Mouse (Mus musculus): Measurements from ENCODE around the gene Zfp503.
A peak's percentile ranks its signal among the peaks of the same experiment; 100 is the strongest.

The Zfp503 gene

DNA sequence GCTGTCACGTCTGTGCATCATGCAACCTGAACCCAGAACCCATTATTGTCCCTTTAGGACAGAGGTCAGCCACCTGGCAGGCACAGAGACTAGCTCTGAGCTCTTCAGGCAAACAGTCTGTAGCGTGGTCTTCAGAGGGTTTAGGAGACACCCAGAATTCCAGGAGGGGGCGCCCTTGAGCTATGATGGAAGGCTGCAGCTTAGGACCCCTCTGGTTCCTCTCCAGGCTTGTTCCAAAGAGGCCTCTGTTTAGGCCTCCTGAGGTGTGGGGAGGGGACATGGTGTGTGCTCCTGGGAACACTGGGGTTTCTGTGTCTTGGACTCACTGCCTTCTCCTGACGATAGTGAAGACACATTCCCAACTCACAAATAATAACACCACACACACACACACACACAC lies 20.4 kb downstream of the Zfp503 start:
- peak; percentile 42 for DNase-seq (ENCODE audit: low read depth)

GRCm38 (mm10) chr14:21967375-21968010 lies 21.9 kb downstream of the Zfp503 start:
- no peak for DNase-seq (ENCODE audit: low read depth)

- DNase-seq (ENCODE audit: low read depth): no peak
Measured at GRCm38 (mm10) chr14:21966276-21966675, 23.1 kb downstream of the Zfp503 start.

GRCm38 (mm10) chr14:21962381-21963050 lies 26.9 kb downstream of the Zfp503 start:
- no peak for DNase-seq (ENCODE audit: low read depth)

DNA sequence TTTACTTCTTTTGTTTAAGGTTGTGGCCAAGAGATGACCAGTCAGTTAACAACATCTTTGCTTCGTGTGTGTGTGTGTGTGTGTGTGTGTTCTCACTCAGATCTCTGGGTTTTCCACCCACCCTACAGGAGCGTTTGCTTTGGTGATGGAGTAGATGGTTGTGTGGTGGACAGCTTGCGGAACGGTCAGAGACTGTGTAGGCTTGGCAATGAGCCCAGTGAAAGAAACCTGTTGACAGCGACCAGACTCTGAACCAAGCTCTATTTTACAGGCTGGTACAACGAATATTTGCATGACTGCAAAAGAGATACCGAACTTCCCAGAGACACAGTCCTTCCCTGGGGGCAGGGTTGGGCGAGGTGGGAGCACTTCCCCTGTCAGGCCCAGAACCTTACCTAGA lies 30.2 kb downstream of the Zfp503 start:
- DNase-seq (ENCODE audit: low read depth): no peak

- DNase-seq (ENCODE audit: low read depth): no peak
Measured at GRCm38 (mm10) chr14:21958643-21959042, 30.8 kb downstream of the Zfp503 start.

- no peak for DNase-seq (ENCODE audit: low read depth)
Measured at GRCm38 (mm10) chr14:21952541-21952940, 36.9 kb downstream of the Zfp503 start.

DNA sequence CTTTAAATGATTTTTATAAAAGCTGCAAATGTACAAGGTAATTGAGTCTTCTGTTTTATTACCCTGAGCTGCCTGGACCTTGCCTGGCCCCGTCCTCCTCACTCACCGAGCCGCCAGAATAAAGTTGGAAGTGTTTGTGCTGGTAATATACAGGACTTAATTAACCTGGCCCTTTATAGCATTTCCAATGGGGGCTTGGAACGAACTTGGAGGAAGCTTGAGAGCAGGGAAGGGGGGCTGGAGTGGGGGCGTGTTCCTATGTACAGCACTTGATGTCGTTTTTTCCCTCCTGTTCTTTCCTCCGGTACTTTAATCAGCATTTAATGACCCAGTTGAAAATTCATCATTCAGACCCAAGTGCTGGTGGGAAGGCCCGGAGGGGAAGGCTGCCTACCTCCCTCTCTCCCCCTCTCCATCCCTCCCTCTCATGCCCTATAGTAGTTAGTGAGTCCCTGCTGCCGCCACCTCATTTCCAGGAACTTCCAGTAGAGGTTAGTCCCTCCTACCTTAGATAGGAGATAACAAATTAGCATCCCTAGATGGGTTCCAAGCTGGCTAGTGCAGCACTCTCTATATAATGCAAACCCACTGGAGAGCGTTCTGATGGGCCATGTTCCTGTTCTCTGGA lies 37.4 kb downstream of the Zfp503 start:
- no peak for DNase-seq (ENCODE audit: low read depth)

- DNase-seq (ENCODE audit: low read depth): no peak
Measured at GRCm38 (mm10) chr14:21944946-21945345, 44.5 kb downstream of the Zfp503 start.

GRCm38 (mm10) chr14:21941581-21941980 lies 47.8 kb downstream of the Zfp503 start:
- no peak for DNase-seq (ENCODE audit: low read depth)

- DNase-seq (ENCODE audit: low read depth): no peak
Measured at GRCm38 (mm10) chr14:21937116-21937515, 52.3 kb downstream of the Zfp503 start.

DNA sequence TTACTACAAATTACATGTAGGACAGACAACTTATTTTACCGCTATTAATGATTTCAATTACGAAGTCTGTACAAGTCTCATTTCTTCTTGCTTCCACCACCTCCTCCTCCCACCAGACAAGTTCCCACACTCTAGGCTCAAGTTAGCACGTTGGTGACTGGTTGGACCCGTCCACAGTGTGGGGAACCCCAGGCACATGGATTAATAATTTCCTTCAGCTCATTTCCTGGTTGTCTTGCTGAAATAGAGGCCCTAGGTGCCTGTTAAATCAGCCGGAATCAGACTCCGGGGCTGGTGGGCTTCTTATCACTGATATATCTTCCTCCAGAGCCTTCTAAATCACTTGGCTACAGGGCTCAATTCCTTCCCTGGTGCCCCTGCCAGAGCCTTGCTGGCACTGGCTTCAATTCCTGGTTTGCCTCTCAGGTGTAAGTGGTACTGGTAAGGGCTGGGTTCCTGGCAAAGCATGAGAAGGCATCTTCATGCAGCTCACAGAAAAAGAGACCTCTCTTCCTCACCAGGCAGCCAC lies 53.2 kb downstream of the Zfp503 start:
- DNase-seq (ENCODE audit: low read depth): no peak

Measured in induced T-regulatory cell, adult 2 months (primary cell).